Mouse (Mus musculus) liver, adult 10 weeks (tissue): ENCODE measurements around the gene Clec2g. TPM values are rescaled to one million over a fixed set of nuclear protein-coding genes. Genes with fewer than 3 reads are reported as not detected.

Experiments used
- polyA plus RNA-seq: library from polyadenylated mRNA; stranded (reverse); fragments of 350-450 nt; fragmentation: Illumina TruSeq; extraction: RNeasy Lipid Tissue Mini Kit (QIAGEN cat#74804); gene quantifications from one replicate; pipeline ENCODE4 v1.2.3, GENCODE M21; 2014; ENCODE audit warnings: low read depth, low replicate concordance

Clec2g gene
- polyA plus RNA-seq: not detected

GRCm38 (mm10) chr6:128934081-128934480 is at the start of gene Clec2g:
TSS of gene Clec2g (plus strand) at chr6:128934381.

GRCm38 (mm10) chr6:128887091-128887790 is 46.9 kb upstream of the Clec2g start, which contains the start of gene Clec2i:
TSS of gene Clec2i (plus strand) at chr6:128887588.

GRCm38 (mm10) chr6:128890948-128891355 is 43.2 kb upstream of the Clec2g start, which contains the start of gene BC035044:
TSS of gene BC035044 (minus strand) at chr6:128891126.

Other genes starting within 250 kb of the Clec2g start
- not detected for gene Klrb1, start 211.3 kb upstream of the Clec2g start, polyA plus RNA-seq
- 1.0 TPM for gene Klrb1c, start 145.2 kb upstream of the Clec2g start, polyA plus RNA-seq
- not detected for gene Gm44511, start 108.1 kb upstream of the Clec2g start, polyA plus RNA-seq
- gene Klrb1b, start 108.0 kb upstream of the Clec2g start, polyA plus RNA-seq: not detected
- 0.85 TPM for gene Clec2i, start 46.8 kb upstream of the Clec2g start, polyA plus RNA-seq
- 0.85 TPM for gene BC035044, start 43.3 kb upstream of the Clec2g start, polyA plus RNA-seq
- not detected for gene Klrb1f, start 111.5 kb downstream of the Clec2g start, polyA plus RNA-seq
- 0.29 TPM for gene Clec2e, start 166.5 kb downstream of the Clec2g start, polyA plus RNA-seq
- 668 TPM for gene Clec2d, start 246.2 kb downstream of the Clec2g start, polyA plus RNA-seq